13 mouse cellular contexts compared by ENCODE assay signal in the genomic region with DNA sequence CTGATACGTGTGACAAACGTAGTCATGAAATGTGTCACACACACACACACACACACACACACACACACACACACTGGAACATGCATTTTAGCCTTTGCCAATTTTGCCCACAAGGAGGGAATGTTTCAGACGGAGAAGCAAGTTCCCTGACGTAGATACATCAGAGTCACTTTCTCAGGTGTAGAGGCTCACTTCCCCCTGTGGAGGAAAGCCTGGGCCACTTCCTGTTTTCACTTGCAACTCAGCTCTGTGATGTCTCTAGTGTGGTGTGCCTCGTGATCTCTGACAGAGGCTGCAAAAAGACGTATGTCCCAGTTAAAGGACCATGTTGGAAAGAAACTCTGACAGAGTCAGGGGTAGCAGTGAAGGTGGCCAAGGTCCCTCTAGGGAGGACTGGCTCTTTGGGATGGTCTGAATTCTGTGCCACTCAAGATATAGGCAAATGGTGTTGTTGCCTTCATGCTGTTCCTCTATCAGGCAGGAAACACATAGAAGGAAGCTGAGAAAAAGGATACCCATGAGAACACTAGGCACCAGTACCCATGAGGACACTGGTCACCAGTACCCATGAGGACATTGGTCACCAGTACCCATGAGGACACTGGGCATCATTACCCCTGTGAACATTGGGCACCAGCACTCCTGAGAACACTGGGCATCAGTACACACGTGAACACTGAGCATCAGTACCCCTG. TPM values are rescaled to one million over a fixed set of nuclear protein-coding genes. Genes with fewer than 3 reads are reported as not detected.
A peak's percentile ranks its signal among the peaks of the same experiment; 100 is the strongest.
DNase-seq lines count a peak whose midpoint lies in the region; ATAC-seq lines count a peak whose summit lies in the region.
"Had no signal": no experiment of that assay in that cellular context is flagged by ENCODE, and none has a peak within 500 bp of the region (broad histone marks: within the 10 kb centered on the region; RNA-seq: fewer than 3 reads in every experiment).

No protein-coding gene starts in this region.

- no peaks in the 10 kb centered on the region for H3K4me1 ChIP-seq in heart, embryonic 16.5 days (ENCODE audit: control insufficient read depth, insufficient read depth, low read length)
- H3K4me1 ChIP-seq in heart, embryonic 11.5 days (ENCODE audit: control insufficient read depth, insufficient read depth, low read length): 0 out of 2 replicates have a peak, but pooled peaks cover 2% of the 10 kb centered on the region
- H3K4me1 ChIP-seq in hindbrain, embryonic 14.5 days (replicated peaks; ENCODE audit: control insufficient read depth, insufficient read depth, low read length): no peaks in the 10 kb centered on the region
- no peaks in the 10 kb centered on the region for H3K4me1 ChIP-seq in forebrain, embryonic 14.5 days (ENCODE audit: control insufficient read depth, insufficient read depth, low read length)
- H3K4me1 ChIP-seq: neural tube, embryonic 13.5 days had no signal

- no peak overlapping the region for H3K27ac ChIP-seq in heart, embryonic 16.5 days (ENCODE audit: low read length)
- no peak overlapping the region for H3K27ac ChIP-seq in heart, embryonic 11.5 days (ENCODE audit: low read depth, low read length)
- no peak overlapping the region for H3K27ac ChIP-seq in hindbrain, embryonic 14.5 days
- H3K27ac ChIP-seq in forebrain, embryonic 14.5 days (ENCODE audit: low read depth, low read length): no peak overlapping the region
- H3K27ac ChIP-seq: embryonic facial prominence, embryonic 13.5 days; neural tube, embryonic 13.5 days had no signal

- H3K9ac ChIP-seq in heart, embryonic 16.5 days (ENCODE audit: low read length): no peak overlapping the region
- no peak overlapping the region for H3K9ac ChIP-seq in heart, embryonic 11.5 days (ENCODE audit: low read depth, low read length)
- no peak overlapping the region for H3K9ac ChIP-seq in hindbrain, embryonic 14.5 days
- H3K9ac ChIP-seq in forebrain, embryonic 14.5 days (ENCODE audit: low read length): no peak overlapping the region
- H3K9ac ChIP-seq: embryonic facial prominence, embryonic 13.5 days; neural tube, embryonic 13.5 days had no signal

- H3K4me2 ChIP-seq in heart, embryonic 16.5 days (ENCODE audit: low read depth, low read length): no peak overlapping the region
- H3K4me2 ChIP-seq in heart, embryonic 11.5 days: no peak overlapping the region
- H3K4me2 ChIP-seq in hindbrain, embryonic 14.5 days (replicated peaks): no peak overlapping the region
- H3K4me2 ChIP-seq in forebrain, embryonic 14.5 days (ENCODE audit: low read length): no peak overlapping the region
- H3K4me2 ChIP-seq: embryonic facial prominence, embryonic 13.5 days; neural tube, embryonic 13.5 days had no signal

- H3K9me3 ChIP-seq in heart, embryonic 16.5 days (replicated peaks; ENCODE audit: control insufficient read depth, low read length): no peaks in the 10 kb centered on the region
- no peaks in the 10 kb centered on the region for H3K9me3 ChIP-seq in heart, embryonic 11.5 days (replicated peaks; ENCODE audit: control insufficient read depth, low read length)
- no peaks in the 10 kb centered on the region for H3K9me3 ChIP-seq in hindbrain, embryonic 14.5 days (ENCODE audit: control insufficient read depth, low read length)
- H3K9me3 ChIP-seq in forebrain, embryonic 14.5 days (replicated peaks; ENCODE audit: control insufficient read depth, low read length): no peaks in the 10 kb centered on the region
- H3K9me3 ChIP-seq: embryonic facial prominence, embryonic 13.5 days; neural tube, embryonic 13.5 days had no signal

- WGBS in heart, embryonic 16.5 days: 61% methylated on average over 7 of the region's 7 CpGs
- 69% methylated on average over 7 of the region's 7 CpGs for WGBS in heart, embryonic 11.5 days (ENCODE audit: insufficient replicate concordance)
- WGBS in hindbrain, embryonic 14.5 days: 83% methylated on average over 7 of the region's 7 CpGs
- WGBS in forebrain, embryonic 14.5 days: 91% methylated on average over 7 of the region's 7 CpGs

- H3K36me3 ChIP-seq in heart, embryonic 16.5 days (ENCODE audit: control insufficient read depth, insufficient read depth): no peaks in the 10 kb centered on the region
- H3K36me3 ChIP-seq in heart, embryonic 11.5 days (ENCODE audit: control insufficient read depth, insufficient read depth, low read length): no peaks in the 10 kb centered on the region
- no peaks in the 10 kb centered on the region for H3K36me3 ChIP-seq in hindbrain, embryonic 14.5 days (replicated peaks; ENCODE audit: control insufficient read depth, insufficient read depth)
- H3K36me3 ChIP-seq in forebrain, embryonic 14.5 days (ENCODE audit: control insufficient read depth, insufficient read depth, low read length): no peaks in the 10 kb centered on the region
- H3K36me3 ChIP-seq: embryonic facial prominence, embryonic 13.5 days; neural tube, embryonic 13.5 days had no signal

- DNase-seq in natural killer cell, adult 2 months (ENCODE audit: low spot score in 2 of 2): peak; percentile 91 to 94
- DNase-seq in thymus, postnatal 10 days (ENCODE audit: low spot score in 2 of 2): peak; percentile 80 to 84
- no peak for DNase-seq in hindbrain, embryonic 14.5 days (ENCODE audit: low spot score)
- DNase-seq in cerebellum, postnatal 14 days: no peak
- DNase-seq in forebrain, embryonic 14.5 days (ENCODE audit: low spot score): no peak
- DNase-seq: cerebellum, adult 11-12 months; heart, postnatal 14 days; left cerebral cortex, postnatal 4 days had no signal

- H3K4me3 ChIP-seq in heart, embryonic 16.5 days (ENCODE audit: low read length): no peak overlapping the region
- H3K4me3 ChIP-seq in heart, embryonic 11.5 days (ENCODE audit: low read depth, low read length): no peak overlapping the region
- H3K4me3 ChIP-seq in hindbrain, embryonic 14.5 days (replicated peaks; ENCODE audit: low read length): no peak overlapping the region
- no peak overlapping the region for H3K4me3 ChIP-seq in forebrain, embryonic 14.5 days (ENCODE audit: low read depth, low read length)
- H3K4me3 ChIP-seq: embryonic facial prominence, embryonic 13.5 days; neural tube, embryonic 13.5 days had no signal

- peak; percentile 77 for ATAC-seq in heart, embryonic 16.5 days (replicated peaks; ENCODE audit: extremely low read depth, insufficient read depth, low FRiP score)
- ATAC-seq in heart, embryonic 11.5 days (replicated peaks; ENCODE audit: insufficient number of reproducible peaks, low FRiP score, low TSS enrichment): no peak
- peak; percentile 86 for ATAC-seq in common myeloid progenitor, adult 5-6 weeks (replicated peaks; ENCODE audit: low read depth, poor library complexity, severe bottlenecking)
- ATAC-seq in hindbrain, embryonic 14.5 days (ENCODE audit: low FRiP score): no peak
- no peak for ATAC-seq in forebrain, embryonic 14.5 days

- no peaks in the 10 kb centered on the region for H3K27me3 ChIP-seq in heart, embryonic 16.5 days (ENCODE audit: control insufficient read depth, insufficient read depth, low read length)
- no peaks in the 10 kb centered on the region for H3K27me3 ChIP-seq in heart, embryonic 11.5 days (ENCODE audit: control insufficient read depth, insufficient read depth, low read length)
- H3K27me3 ChIP-seq in hindbrain, embryonic 14.5 days (ENCODE audit: control insufficient read depth, insufficient read depth, low read length): no peaks in the 10 kb centered on the region
- H3K27me3 ChIP-seq in forebrain, embryonic 14.5 days (replicated peaks; ENCODE audit: control insufficient read depth, insufficient read depth, low read length): no peaks in the 10 kb centered on the region
- H3K27me3 ChIP-seq: embryonic facial prominence, embryonic 13.5 days; neural tube, embryonic 13.5 days had no signal

RNA-seq across cellular contexts. Expression of gene Elmsan1, which starts 24.5 kb away (rescaled TPM):
- polyA plus RNA-seq in heart, embryonic 16.5 days (2015; fragmentation: Nextera tagmentation; extraction: Ambion mirVana): 7.1 and 7.5 TPM in 2 replicates
- 5.9 and 7.1 TPM in 2 replicates for polyA plus RNA-seq in heart, embryonic 11.5 days (2014; fragmentation: Nextera tagmentation; extraction: Ambion mirVana)
- 13.0 and 15.1 TPM in 2 replicates for total RNA-seq in common myeloid progenitor, adult 5-6 weeks (2017)
- polyA plus RNA-seq in hindbrain, embryonic 14.5 days (2014; fragmentation: Nextera tagmentation; extraction: Ambion mirVana): 4.4 and 4.8 TPM in 2 replicates
- polyA plus RNA-seq in forebrain, embryonic 14.5 days (2014; fragmentation: Nextera tagmentation; extraction: Ambion mirVana): 3.2 and 3.4 TPM in 2 replicates

RNA-seq across cellular contexts. Expression of gene Ptgr2, which starts 41.8 kb away (rescaled TPM):
- 98.0 and 103 TPM in 2 replicates for polyA plus RNA-seq in heart, embryonic 16.5 days (2015; fragmentation: Nextera tagmentation; extraction: Ambion mirVana)
- 62.5 and 74.7 TPM in 2 replicates for polyA plus RNA-seq in heart, embryonic 11.5 days (2014; fragmentation: Nextera tagmentation; extraction: Ambion mirVana)
- 47.0 and 55.7 TPM in 2 replicates for total RNA-seq in common myeloid progenitor, adult 5-6 weeks (2017)
- 15.4 and 18.2 TPM in 2 replicates for polyA plus RNA-seq in hindbrain, embryonic 14.5 days (2014; fragmentation: Nextera tagmentation; extraction: Ambion mirVana)
- 13.0 and 14.2 TPM in 2 replicates for polyA plus RNA-seq in forebrain, embryonic 14.5 days (2014; fragmentation: Nextera tagmentation; extraction: Ambion mirVana)

Comparison
In these comparisons a context has a peak if more than half of its experiments do, and no peak if none do; other contexts are left out.
1. ATAC-seq: peak in heart, embryonic 16.5 days (single experiment) and common myeloid progenitor, adult 5-6 weeks (single experiment); none in heart, embryonic 11.5 days (single experiment), hindbrain, embryonic 14.5 days (single experiment) and forebrain, embryonic 14.5 days (single experiment).
2. DNase-seq: peak in natural killer cell, adult 2 months (2 of 2) and thymus, postnatal 10 days (2 of 2); none in hindbrain, embryonic 14.5 days (single experiment), cerebellum, postnatal 14 days (0 of 2) and forebrain, embryonic 14.5 days (single experiment).